Mouse (Mus musculus): ENCODE data around the gene Gys1.
"Not testable (repeated sequence)": the region's sequence is repeated elsewhere in the genome, so short reads cannot be mapped to it uniquely, and the experiment has no call there.

The Gys1 gene

GRCm38 (mm10) chr7:45457204-45458060 is 22.8 kb downstream of the Gys1 start:
- no peak for DNase-seq (ENCODE audit: low spot score)

- DNase-seq (ENCODE audit: low spot score): no peak
Observed at GRCm38 (mm10) chr7:45458748-45459563, 24.3 kb downstream of the Gys1 start.

GRCm38 (mm10) chr7:45459564-45460140 is 25.0 kb downstream of the Gys1 start, which contains the start of gene Ftl1:
Gene Ftl1 (minus strand): TSS chr7:45459884.
- DNase-seq (ENCODE audit: low spot score): peak; percentile 95

GRCm38 (mm10) chr7:45460377-45460776 is 25.7 kb downstream of the Gys1 start:
- no peak for DNase-seq (ENCODE audit: low spot score)

GRCm38 (mm10) chr7:45460860-45461314 is 26.2 kb downstream of the Gys1 start:
- DNase-seq (ENCODE audit: low spot score): no peak

GRCm38 (mm10) chr7:45461326-45461725 is 26.7 kb downstream of the Gys1 start:
- DNase-seq (ENCODE audit: low spot score): no peak

GRCm38 (mm10) chr7:45461781-45462180 is 27.1 kb downstream of the Gys1 start:
- no peak for DNase-seq (ENCODE audit: low spot score)

GRCm38 (mm10) chr7:45462325-45462724 is 27.7 kb downstream of the Gys1 start:
- DNase-seq (ENCODE audit: low spot score): no peak

- DNase-seq (ENCODE audit: low spot score): not testable (repeated sequence)
Observed at GRCm38 (mm10) chr7:45462868-45463267, 28.2 kb downstream of the Gys1 start.

- no peak for DNase-seq (ENCODE audit: low spot score)
Observed at GRCm38 (mm10) chr7:45463987-45464778, 29.5 kb downstream of the Gys1 start.

- no peak for DNase-seq (ENCODE audit: low spot score)
Observed at GRCm38 (mm10) chr7:45465112-45465511, 30.5 kb downstream of the Gys1 start.

GRCm38 (mm10) chr7:45465549-45465948 is 30.9 kb downstream of the Gys1 start:
- no peak for DNase-seq (ENCODE audit: low spot score)

GRCm38 (mm10) chr7:45466283-45467089 is 31.8 kb downstream of the Gys1 start, which contains the start of gene Bax:
Gene Bax (minus strand): TSS chr7:45466898.
- DNase-seq (ENCODE audit: low spot score): peak; percentile 90

- no peak for DNase-seq (ENCODE audit: low spot score)
Observed at GRCm38 (mm10) chr7:45467090-45467670, 32.5 kb downstream of the Gys1 start.

GRCm38 (mm10) chr7:45470869-45471268 is 36.2 kb downstream of the Gys1 start:
- DNase-seq (ENCODE audit: low spot score): peak; percentile 82

- DNase-seq (ENCODE audit: low spot score): no peak
Observed at GRCm38 (mm10) chr7:45475291-45475969, 40.8 kb downstream of the Gys1 start.

- no peak for DNase-seq (ENCODE audit: low spot score)
Observed at GRCm38 (mm10) chr7:45476453-45476852, 41.8 kb downstream of the Gys1 start.

- no peak for DNase-seq (ENCODE audit: low spot score)
Observed at GRCm38 (mm10) chr7:45477003-45477402, 42.4 kb downstream of the Gys1 start.

- no peak for DNase-seq (ENCODE audit: low spot score)
Observed at GRCm38 (mm10) chr7:45478774-45479173, 44.1 kb downstream of the Gys1 start.

- not testable (repeated sequence) for DNase-seq (ENCODE audit: low spot score)
Observed at GRCm38 (mm10) chr7:45480310-45480709, 45.7 kb downstream of the Gys1 start.
